Mouse (Mus musculus) embryo, embryonic 10 days (tissue): Measurements from ENCODE around the gene Scn4a.
A peak's percentile ranks its signal among the peaks of the same experiment; 100 is the strongest.
"Not testable (repeated sequence)": the region's sequence is repeated elsewhere in the genome, so short reads cannot be mapped to it uniquely, and the experiment has no call there.

Experiments
- DNase-seq: peaks from one replicate; pipeline ENCODE4 v3.0.0-alpha.2; 2015; ENCODE audit warnings: low spot score

The Scn4a gene

DNA sequence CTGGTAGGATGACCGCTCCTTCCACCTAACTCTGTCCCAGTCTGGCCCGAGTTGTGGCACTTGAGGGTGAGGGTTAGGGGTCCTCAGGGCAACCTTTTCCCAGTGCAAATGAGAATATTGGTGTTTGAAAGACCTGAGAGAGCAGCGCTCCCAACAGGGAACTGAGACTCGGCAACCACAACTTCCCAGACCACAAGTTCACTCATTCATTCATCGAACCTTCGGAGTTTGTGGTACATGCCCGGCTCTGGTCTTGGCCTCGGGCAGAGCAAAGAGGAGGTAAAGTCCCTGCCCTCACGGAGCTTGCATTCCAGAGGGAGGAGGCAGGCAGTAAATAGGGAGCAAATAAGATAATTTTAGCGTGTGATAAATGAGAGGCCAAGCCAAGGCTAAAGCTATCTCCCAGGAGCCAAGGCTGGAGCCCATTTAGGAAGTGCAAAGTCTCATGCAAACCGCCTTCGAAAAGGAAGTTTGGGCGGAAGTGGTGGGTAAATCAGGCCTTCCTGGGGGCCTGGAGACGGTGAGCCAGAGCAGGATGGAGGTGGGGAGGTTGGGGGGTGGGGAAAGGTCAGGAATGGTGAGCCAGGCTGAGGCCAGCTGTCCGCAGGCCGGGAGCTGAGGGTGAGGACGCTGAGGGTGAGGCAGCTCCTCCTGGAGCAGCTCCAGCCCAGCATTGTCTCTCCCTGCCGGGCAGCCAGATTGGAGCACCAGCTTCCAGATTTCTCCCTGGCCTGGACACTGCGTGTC lies 2.5 kb upstream of the Scn4a start:
- DNase-seq, result no peak

DNA sequence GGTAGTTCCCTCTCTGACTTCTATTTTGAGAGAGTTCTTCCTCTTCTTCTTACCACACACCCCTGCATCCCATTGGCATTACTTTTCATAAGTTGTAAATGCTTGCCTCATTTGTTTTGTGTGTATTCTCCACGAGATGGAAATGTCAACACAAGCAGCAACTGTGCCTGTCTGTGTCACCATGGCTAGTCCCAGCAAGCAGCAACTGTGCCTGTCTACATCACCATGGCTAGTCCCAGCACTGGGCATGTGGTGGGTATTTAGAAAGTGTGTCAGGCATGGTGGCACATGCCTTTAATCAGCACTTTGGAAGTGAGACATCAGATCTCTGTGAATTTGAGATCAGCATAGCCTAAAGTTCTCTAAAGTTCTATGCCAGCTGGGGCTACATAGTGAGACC lies 1.1 kb upstream of the Scn4a start:
- DNase-seq, result no peak

DNA sequence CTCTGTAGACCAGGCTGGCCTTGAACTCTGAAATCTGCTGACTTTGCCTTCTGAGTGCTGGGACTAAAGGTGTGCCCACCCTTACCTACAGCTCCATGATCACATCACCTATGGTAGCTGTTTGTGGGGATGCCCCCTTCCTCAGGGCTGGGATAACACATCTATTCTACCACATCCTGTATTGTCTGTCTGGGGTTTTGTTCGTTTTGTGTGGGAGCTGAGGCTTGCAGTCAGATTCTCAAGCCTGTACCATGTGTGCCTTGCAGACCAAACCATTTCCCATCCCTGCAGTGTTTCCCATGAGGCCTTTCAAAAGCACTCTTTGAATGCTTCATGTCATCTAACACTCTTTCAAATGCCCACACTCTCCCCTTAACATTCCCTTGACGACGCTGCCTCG lies 1.1 kb downstream of the Scn4a start:
- DNase-seq, result no peak

DNA sequence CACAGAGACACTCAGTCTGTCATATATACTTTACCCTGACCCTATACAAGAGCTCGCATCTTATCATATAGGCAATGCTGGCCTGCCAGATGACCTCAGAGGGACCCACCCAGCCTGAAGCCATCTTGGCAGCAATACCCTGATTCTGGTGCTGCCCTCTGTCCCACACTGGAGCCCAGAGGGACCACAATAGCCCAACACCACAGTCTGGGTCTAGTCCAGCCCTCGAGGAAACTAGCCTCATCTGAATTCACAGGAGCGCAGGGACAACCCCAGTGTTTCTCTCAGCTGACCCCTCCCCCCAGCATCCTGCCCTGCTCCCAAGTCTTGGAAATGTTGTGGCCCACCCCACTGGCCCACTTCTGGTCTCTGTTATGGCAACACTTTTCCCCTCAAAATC lies 1.8 kb downstream of the Scn4a start:
- DNase-seq, result no peak

DNA sequence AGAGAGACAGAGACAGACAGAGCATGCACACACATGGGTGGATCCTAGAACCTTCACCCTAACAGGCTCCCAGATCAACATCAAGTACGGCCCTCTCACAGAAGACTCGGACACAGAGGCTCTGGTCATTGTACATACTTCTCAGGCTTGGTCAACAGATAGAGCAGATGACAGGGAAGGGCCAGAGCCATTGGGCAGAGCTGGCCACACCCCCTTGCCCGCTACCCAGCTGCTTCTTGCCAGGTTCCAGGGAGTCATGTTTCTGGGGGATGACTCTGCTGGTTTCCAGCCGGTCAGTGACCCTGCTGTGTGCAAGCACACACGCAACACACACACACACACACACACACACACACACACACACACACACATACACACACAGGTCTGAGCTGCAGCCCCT lies 2.2 kb downstream of the Scn4a start:
- DNase-seq, result peak; percentile 38

DNA sequence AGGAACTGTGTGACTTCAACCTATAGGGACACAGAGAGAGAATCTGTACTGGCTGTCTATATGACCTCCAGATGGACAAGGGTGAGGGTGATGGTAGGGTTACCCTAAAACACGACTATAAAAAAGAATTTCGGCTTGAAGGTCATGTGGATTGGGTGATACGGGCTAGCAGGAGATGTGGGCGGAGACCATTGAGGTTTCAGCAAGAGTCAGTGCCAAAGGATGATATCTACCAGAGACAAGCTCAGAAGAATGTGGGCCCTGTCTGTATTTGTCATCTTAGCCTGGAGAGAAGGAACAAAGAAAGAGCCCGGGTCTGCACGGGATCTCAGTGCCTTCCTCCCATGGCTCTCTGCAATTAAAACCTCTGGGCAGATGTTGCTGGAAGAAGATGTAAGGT lies 3.3 kb downstream of the Scn4a start:
- DNase-seq, result no peak

DNA sequence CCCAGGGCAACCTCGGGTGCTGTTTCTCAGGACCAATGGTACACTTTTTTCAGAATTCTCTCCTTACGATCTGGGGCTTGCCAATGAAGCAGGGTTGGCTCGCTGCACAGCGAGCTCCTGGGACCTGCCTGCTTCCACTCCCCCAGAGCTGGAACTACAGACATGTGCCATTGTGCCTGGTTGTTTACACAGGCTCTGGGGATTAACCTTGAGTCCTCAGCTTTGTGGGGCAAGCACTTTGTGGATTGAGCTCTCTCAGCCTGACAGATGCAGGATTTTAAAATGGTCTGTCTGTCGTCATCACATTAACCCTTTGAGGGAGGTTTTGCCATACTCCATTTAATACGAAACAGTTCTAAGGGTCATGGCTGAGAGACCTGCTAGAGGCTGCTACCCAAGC lies 8.2 kb downstream of the Scn4a start:
- no peak for DNase-seq

DNA sequence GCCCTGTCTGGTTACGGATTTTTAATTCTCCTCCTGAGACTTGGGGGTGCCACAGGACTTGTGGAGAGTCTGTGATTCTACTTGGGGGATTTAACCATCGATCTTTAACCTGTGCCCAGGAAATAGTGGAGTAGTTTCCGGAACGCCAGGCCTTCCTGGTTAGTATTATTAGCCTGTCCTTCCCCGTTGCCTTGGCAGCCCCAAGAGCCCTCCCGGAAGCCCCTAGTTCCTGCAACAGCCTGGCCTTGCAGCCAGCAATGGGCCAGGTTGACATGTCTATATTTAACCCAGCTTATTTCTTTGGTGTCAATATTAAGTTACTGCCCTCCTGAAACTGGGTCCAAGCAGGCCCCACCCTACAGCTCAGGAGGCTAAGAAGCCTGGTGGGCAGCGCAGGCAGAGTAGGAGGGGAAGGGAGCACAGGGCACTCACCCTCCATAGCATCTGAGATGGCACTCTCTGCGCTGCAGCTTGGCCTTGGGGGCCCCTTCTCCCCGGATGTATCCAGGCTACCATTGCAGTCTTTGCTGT lies 12.0 kb downstream of the Scn4a start:
- DNase-seq, result no peak

DNA sequence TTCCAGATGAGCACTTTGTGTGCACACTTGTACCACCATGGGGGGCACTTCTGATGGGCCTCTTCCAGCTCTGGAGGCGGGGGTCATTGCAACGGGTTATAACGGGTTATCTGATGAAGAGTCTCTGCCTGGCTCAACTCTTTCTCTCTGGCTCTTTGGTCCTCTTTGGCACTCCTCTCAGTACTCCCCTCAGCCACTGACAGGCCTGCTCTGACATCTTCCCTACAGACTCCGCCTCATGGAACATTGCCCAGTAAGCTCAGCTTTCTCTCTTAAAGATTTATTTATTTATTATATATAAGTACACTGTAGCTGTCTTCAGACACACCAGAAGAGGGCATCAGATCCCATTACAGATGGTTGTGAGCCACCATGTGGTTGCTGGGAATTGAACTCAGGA lies 13.8 kb downstream of the Scn4a start:
- DNase-seq, result not testable (repeated sequence)

DNA sequence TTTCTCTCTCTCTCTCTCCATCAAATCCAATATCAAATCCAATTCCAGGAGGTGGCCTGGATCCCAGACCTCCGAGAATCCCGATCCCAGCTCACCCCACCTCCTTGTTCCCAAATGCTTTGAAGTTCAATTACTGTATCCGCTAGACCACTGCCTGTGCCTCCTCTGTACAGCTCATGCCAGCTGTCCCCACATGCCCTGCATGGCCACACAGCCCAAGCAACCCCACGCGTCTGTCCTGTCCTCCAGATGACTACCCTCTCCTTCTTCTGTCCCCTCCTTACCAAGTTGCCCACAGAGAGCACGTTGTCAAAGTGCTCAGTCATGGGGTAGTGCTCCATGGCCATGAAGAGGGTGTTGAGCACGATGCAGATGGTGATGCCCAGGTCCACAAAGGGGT lies 14.2 kb downstream of the Scn4a start:
- DNase-seq, result no peak

DNA sequence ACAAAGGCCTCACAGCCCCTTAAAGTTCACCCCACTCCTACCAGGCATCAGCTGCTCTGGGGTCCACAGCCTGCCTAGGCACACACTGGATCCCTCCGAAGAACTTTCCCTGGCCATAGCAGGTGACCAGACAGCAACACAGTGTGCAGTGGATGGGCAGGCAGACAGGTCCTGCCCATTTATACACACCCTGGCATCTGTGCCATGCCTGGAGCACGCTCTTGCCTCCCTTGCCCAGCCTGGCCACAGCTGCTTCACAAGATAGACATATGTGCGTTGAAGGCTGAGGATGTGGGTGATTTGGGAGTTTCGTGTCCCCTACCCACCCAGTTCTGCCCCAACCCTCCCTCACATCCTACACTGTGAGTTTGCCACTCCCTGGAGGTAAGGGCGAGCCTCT lies 15.1 kb downstream of the Scn4a start:
- no peak for DNase-seq

DNA sequence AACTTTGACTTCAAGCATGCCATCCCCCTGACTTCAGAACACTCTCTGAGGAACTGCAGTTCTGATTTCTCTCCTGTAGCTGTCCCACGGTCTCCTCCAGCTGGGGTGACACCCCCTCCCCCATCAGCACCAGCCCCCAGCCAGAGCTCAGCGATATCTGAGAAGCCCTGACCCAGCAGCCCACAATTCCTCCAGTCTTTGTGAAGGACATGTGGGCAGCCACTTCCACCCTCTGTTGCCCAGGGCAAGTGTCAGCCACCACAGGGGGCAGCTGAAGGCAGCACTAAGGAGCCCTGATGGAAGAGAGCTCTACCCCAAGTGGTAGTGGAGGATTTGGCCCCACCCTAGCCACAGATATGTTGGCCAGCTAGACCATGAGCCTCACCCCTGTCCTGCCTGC lies 19.0 kb downstream of the Scn4a start:
- no peak for DNase-seq

DNA sequence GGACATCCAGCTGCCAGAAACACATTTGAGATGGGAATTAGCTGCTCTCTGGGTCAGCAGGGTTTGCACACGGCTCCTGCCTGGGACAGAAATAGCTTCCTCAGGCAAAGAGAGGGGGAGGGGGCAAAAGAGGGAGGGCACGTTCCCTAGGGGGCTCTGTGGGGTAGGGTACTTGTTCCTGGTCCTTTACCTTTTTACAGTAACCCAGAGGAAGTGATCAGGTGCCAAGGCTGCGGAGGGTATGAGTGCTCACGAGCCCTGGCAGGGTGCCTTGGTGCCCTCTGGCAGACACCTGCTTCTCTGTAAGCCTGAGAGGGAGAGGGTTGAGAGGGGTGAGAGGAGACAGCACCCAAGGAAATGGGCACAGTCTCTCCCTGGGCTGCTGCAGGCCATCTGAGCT lies 20.6 kb downstream of the Scn4a start:
- DNase-seq, result no peak

DNA sequence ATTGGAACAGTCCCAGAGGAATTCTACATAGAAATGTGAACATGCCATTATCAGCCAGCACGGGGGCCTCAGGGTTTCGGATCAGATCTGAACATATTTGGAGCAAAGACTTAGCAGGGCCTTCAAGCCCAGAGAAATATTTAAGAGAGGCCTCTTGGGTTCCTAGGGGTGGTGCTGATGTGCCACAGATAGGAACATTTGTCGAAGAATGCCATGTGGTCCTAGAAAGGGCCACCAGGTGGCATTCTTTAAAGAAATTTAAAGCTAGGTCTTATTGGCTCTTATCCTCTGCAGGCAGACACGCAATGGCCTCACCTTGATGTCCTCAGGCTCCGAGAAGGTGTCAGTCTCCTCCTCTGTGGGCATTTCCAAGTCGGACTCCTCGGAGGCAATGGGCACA lies 23.4 kb downstream of the Scn4a start:
- peak; percentile 34 for DNase-seq

DNA sequence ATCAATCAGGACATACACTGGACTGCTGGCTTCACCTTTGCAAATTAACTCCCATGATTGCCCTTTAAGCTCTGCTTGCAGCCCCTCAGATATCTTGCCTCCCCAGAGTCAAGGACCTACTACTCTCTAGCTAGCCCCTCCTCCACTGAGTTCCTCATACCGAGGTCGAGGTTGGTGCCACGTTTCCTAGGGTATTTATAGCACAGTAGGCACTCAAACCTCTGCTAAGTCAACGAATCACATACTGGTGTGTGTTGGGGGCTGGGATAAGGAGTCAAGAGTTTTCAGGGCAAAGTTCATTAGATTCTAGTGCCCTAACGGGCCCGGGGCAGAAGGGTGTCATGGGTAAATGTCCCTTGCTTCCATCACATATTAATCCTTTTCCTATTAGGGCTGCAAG lies 24.0 kb downstream of the Scn4a start:
- DNase-seq, result no peak

DNA sequence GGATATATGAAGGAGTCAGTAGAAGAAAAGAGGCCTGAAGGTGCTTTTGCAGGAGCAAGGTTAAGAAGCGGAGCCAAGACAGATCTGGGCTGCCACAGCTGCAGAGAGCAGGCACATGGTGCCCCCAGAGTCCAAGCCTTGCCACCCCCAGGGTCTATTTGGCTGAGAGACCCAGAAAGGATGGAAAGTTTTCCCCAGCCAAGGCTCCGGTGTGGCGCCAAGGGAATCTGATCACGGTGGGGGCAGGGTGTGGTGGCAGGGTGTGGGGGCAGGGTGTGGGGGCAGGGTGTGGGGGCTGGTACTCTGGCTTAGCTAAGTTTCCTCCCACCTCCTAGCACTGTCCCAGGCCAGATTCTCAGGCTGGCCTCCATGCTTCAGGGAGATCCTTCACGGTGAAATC lies 24.6 kb downstream of the Scn4a start:
- no peak for DNase-seq

DNA sequence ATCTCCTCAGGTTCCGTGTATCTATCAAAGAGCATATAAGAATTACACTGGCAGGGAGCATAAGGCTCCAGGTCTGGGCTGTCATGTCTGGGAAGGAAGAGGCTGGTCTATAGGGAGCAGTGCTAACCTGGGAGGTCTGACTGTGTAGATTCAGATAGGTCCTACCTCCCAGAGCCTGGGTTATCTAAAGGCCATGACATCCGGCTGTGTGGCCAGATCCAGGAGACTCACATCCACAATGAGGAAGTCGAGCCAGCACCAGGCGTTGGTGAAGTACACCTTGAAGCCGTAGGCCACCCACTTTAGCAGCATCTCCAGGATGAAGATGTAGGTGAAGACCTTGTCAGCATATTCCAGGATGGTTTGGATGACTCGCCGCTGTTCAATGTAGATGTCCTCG lies 26.6 kb downstream of the Scn4a start:
- no peak for DNase-seq

DNA sequence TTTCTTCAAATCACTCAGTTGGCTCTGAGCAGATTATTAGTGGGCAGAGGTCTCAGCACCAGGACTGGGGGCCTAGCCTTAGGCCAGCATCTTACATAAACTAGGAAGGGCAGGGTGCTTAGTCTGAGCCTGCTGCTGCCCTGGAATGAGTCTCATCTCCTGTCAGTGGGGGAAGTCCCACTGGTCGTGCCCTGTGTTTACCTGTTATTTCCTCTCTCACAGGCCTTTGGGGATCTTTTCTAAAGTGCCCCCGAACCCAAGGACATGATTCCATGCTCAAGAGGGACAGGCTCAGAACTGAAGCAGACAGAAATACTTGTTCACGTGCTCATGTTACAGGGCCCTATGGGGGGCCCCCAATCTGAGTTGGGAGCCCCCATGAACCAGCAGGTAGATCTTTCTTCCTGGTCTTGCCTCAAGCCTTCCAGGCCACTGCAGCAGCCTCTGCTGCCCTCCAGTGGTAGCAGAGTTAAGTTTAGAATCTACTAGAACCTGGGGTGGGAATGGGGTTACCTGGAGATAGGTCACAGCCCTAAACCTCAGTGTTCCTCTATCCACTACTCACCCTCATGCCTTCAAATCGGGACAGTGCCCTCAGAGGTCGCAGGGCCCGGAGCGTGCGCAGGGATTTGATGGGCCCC lies 27.4 kb downstream of the Scn4a start:
- DNase-seq, result peak; percentile 68

DNA sequence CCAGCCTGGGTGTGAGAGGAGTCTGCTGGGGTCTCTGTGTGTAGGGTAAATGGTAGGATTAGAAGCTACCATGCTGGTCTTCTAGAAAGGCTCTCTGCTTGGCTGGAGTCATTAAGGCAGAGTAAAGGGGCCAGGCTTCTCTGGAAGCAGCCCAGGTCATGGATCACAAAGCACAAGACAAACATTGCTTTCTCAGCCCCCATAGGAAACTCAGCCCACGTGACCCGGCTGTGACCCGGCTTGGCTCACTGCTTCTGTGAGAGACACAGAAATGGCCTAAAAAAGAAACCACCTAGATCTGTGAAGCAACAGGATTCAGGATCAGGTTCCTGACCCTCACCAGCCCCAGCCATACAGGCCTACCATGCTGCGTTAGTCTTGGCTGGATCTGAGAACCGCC lies 28.2 kb downstream of the Scn4a start:
- peak; percentile 61 for DNase-seq

DNA sequence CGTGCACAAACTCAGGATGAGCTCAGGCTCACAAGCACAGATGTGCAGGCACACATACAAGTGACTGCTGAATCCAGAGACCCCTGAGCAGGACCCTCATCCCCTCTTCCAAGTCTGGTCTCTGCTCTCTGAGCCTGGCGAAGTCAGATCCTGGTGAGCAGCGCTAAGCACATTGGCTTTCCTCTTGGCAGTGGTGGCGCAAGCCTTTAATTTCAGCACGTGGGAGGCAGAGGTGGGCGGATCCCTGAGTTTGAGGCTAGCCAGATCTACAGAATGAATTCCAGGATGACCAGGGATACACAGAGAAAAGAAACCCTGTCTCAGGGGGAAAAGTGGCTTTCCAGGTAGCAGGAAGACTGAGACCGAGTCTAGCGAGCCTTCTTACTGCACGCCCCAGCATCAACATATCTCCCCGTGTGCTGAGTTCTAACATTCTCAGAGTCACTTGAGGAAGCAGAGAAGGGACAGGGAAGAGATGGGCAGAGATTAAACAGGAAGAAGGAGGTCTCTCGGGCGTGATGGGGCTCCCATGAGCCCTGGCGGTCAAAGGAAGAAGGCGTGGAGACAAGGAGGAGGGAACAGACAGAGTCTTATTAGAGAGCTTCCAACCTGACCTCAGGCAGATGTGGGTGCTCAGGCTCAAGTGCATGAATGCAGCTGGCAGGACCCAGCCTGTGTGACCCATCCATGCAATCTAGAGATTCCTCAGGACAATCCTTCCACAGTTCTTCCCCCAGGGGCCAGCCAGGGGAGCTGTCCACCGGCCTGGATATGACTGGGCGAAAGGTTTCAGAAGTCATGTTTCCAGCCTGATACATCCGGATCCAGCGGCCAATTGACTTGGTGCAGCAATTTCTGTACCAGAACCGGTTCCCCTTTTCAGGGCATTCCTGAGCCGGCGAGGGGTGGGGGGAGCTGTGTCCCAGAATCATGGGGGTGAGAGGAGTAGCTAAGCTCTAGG lies 34.4 kb downstream of the Scn4a start:
- no peak for DNase-seq

DNA sequence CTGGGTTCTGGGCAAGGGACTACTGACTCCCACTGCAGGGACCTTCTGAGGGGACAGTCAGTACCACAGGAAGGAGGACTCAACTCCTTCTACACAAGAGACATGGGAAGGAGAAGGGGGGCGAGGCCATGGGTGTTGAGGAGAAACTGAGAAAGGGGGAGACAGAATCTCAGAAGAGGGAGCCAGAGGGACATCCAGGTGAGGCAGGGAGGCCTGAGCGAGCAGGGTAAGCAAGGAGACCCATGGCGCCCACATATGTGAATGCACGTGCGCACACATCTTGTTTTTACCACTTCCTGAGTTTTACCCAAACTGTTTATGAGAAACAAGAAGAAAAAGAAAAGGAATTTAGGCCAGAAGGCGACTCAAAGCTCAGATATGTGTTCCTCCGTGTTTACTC lies 35.3 kb downstream of the Scn4a start:
- DNase-seq, result no peak

DNA sequence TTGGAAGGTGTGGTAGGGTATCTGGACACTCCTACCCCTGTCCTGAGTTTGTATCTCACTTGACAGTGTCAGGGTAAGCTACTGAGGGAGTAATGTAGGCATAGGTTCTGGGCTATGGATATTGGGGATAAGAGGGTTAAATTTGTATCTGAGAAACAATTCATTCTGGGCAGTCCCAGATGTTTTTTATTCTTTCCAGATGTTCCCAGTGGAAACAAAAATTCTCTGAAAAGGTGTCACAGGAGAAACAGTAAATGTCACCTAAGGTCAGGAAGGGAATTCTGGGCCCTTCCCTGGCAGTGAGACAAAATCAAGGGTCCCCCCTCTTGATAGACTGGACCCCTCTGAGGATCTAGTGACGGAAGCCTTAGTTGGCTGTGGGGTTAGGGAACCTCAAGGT lies 36.7 kb downstream of the Scn4a start:
- DNase-seq, result no peak

DNA sequence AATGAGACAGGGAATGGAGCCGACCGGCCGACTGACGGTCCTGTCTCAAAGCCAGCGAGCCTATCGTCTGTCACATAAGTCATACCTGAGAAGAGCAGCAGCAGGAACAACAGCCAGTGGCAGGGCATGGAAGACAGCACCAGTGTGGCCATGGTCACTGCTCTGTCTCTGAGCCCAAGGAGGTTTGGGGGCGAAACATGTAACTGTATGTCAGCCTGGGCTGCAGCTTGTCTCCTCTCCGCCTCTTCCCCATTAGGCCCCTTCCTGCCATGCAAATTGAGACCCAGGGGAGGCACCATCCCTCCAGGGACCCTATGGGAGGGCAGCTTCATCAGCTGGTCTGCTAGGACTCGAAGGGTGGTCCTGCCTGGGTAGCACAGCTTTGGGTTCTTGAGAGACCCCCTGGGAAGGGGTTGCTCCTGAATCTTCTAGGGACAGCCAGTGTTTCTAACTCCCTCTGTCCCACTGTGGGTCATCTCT lies 38.7 kb downstream of the Scn4a start, which contains the start of gene Cd79b:
Gene Cd79b (minus strand): TSS at position 430 of the 480 bp plus-strand sequence.
- DNase-seq, result no peak
